Mouse (Mus musculus): ENCODE measurements around the gene Fam19a1. TPM values are rescaled to one million over a fixed set of nuclear protein-coding genes. Genes with fewer than 3 reads are reported as not detected.

The Fam19a1 gene
- polyA plus RNA-seq, 1 experiment from 2014 or later, result 4.4 TPM

- Histone ChIP-seq H3K9ac (no peak overlapping the region), H3K27ac (no peak overlapping the region), H3K9me3 (replicated peaks) (no peaks in the 10 kb centered on the region), H3K4me1 (no peaks in the 10 kb centered on the region), H3K27me3 (no peaks in the 10 kb centered on the region), H3K4me3 (replicated peaks) (no peak overlapping the region), H3K36me3 (no peaks in the 10 kb centered on the region), H3K4me2 (no peak overlapping the region)
- WGBS, result 76% methylated on average over 3 of the region's 3 CpGs
- ATAC-seq (replicated peaks; ENCODE audit: low FRiP score), result no peak
Observed at GRCm38 (mm10) chr6:96376773-96377172, 263.8 kb downstream of the Fam19a1 start.

- 52% methylated on average over 4 of the region's 4 CpGs for WGBS
- H3K27me3 ChIP-seq, result no peaks in the 10 kb centered on the region
- no peaks in the 10 kb centered on the region for H3K36me3 ChIP-seq
- no peaks in the 10 kb centered on the region for H3K4me1 ChIP-seq
- no peaks in the 10 kb centered on the region for H3K9me3 ChIP-seq (replicated peaks)
- ATAC-seq (replicated peaks; ENCODE audit: low FRiP score), result no peak
- H3K27ac ChIP-seq, result no peak overlapping the region
- H3K9ac ChIP-seq, result no peak overlapping the region
- no peak overlapping the region for H3K4me3 ChIP-seq (replicated peaks)
- H3K4me2 ChIP-seq, result no peak overlapping the region
Observed at GRCm38 (mm10) chr6:96379229-96379628, 266.3 kb downstream of the Fam19a1 start.

GRCm38 (mm10) chr6:96384441-96384840, 271.5 kb downstream of the Fam19a1 start:
- WGBS, result 71% methylated on average over 1 of the region's 1 CpGs
- H3K4me1 ChIP-seq, result no peaks in the 10 kb centered on the region

DNA sequence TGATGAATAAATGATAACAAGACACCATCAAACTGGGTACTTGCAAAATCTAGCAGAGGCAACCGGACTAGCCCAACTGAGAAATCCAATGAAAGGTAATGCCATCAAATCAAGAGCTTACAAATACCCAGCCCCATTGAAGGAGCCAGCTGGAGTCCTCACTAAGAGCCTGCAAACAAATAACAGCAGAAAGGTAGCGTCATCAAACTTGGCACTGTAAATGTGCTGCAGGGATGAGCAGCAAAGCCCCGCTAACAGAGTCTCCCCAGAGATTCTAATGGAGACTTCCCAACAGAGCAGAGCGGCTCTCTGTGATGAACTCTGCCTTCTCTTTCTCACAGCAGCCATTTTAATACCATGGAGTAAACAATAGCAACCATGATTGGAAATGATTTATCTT, 305.9 kb downstream of the Fam19a1 start:
- no peaks in the 10 kb centered on the region for H3K36me3 ChIP-seq
- no peaks in the 10 kb centered on the region for H3K27me3 ChIP-seq
- no peak for ATAC-seq (replicated peaks; ENCODE audit: low FRiP score)
- H3K4me2 ChIP-seq, result no peak overlapping the region
- H3K4me3 ChIP-seq (replicated peaks), result no peak overlapping the region
- no peaks in the 10 kb centered on the region for H3K9me3 ChIP-seq (replicated peaks)
- no peak overlapping the region for H3K27ac ChIP-seq
- no peaks in the 10 kb centered on the region for H3K4me1 ChIP-seq
- no peak overlapping the region for H3K9ac ChIP-seq
- 82% methylated on average over 4 of the region's 4 CpGs for WGBS

More at GRCm38 (mm10) chr6:96384441-96384840, 271.5 kb downstream of the Fam19a1 start:
- H3K9me3 ChIP-seq (replicated peaks), result no peaks in the 10 kb centered on the region
- no peak overlapping the region for H3K9ac ChIP-seq
- no peaks in the 10 kb centered on the region for H3K36me3 ChIP-seq
- no peak overlapping the region for H3K27ac ChIP-seq
- H3K4me3 ChIP-seq (replicated peaks), result no peak overlapping the region
- H3K27me3 ChIP-seq, result no peaks in the 10 kb centered on the region
- H3K4me2 ChIP-seq, result no peak overlapping the region
- ATAC-seq (replicated peaks; ENCODE audit: low FRiP score), result no peak

DNA sequence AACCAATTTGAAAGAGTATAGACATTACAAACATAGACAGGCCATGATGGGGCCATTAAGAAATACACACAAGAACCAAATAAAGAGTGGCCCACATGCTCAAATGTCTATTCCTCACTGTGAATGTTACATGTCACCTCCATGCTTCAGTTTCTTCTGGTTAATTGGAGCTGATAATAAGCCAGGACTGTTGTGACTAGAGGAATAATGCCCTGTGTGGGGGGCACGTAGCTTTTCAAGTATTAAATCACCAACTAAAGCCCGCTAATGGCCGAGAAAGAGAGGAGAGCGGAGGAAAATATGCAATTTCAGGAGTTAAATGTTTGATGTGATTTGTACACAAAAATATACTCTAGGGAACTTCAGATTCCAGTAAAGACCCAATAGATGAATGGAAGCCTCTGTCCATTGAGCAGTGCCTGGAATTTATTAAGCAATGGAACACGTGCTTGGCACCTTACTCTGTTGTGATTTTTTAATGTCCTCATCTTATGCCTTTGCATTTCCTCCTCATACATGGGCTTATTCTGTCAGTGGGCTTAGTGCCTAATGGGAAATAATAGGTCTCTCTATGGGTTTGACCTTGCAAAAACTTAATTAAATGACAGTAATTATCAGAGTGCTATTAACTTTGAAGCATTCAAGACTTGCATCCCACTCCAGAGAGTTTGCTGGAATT, 306.9 kb downstream of the Fam19a1 start:
- Histone ChIP-seq H3K27me3 (no peaks in the 10 kb centered on the region), H3K27ac (no peak overlapping the region), H3K36me3 (no peaks in the 10 kb centered on the region), H3K9me3 (replicated peaks) (no peaks in the 10 kb centered on the region), H3K4me1 (no peaks in the 10 kb centered on the region), H3K4me2 (no peak overlapping the region), H3K4me3 (replicated peaks) (no peak overlapping the region), H3K9ac (no peak overlapping the region)
- no peak for ATAC-seq (replicated peaks; ENCODE audit: low FRiP score)
- 88% methylated on average over 5 of the region's 5 CpGs for WGBS

DNA sequence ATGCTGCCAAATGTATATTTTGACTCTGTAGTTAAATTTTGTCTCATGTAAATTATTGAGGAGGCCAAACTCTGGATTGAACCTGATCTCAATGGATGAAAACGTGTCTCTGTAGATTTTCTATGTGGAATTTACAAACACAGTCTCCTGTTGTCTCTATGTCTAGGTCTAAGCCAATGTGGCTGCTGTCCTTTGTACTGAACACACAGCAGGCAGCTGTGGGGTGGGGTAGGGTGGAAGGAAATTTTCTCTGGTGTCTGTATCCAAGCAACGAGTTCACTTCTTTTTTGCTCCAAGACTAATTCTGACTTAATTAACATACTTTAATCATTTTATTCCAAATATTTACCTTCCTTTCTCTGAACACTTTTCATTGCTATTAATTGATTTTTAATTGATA, 307.6 kb downstream of the Fam19a1 start:
- no peaks in the 10 kb centered on the region for H3K36me3 ChIP-seq
- 49% methylated on average over 2 of the region's 2 CpGs for WGBS
- H3K27me3 ChIP-seq, result no peaks in the 10 kb centered on the region
- no peak overlapping the region for H3K9ac ChIP-seq
- no peak overlapping the region for H3K4me2 ChIP-seq
- no peaks in the 10 kb centered on the region for H3K4me1 ChIP-seq
- H3K9me3 ChIP-seq (replicated peaks), result no peaks in the 10 kb centered on the region
- H3K4me3 ChIP-seq (replicated peaks), result no peak overlapping the region
- no peak overlapping the region for H3K27ac ChIP-seq
- no peak for ATAC-seq (replicated peaks; ENCODE audit: low FRiP score)

DNA sequence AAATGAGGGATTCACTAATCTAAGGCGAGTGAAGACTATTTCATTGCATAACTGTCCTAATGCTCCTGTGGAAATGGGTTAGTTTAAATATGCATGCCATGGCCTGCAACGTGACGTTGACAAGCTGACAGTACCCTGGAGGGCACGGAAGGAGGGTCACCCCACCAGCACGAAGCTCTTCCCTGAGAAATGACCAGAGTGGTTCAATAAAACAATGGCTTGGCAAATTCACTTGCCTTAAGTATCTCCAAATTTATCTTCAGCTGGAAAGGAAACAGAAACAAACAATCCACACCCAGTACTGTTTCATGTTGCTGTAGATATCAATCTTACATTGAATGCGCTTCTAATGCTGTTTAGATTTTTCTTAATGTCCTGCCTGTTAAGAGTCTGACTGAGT, 316.4 kb downstream of the Fam19a1 start:
- Histone ChIP-seq H3K4me1 (no peaks in the 10 kb centered on the region), H3K36me3 (no peaks in the 10 kb centered on the region), H3K27me3 (no peaks in the 10 kb centered on the region), H3K4me2 (no peak overlapping the region), H3K9me3 (replicated peaks) (no peaks in the 10 kb centered on the region), H3K9ac (no peak overlapping the region), H3K27ac (no peak overlapping the region), H3K4me3 (replicated peaks) (no peak overlapping the region)
- ATAC-seq (replicated peaks; ENCODE audit: low FRiP score), result no peak
- 78% methylated on average over 6 of the region's 6 CpGs for WGBS

DNA sequence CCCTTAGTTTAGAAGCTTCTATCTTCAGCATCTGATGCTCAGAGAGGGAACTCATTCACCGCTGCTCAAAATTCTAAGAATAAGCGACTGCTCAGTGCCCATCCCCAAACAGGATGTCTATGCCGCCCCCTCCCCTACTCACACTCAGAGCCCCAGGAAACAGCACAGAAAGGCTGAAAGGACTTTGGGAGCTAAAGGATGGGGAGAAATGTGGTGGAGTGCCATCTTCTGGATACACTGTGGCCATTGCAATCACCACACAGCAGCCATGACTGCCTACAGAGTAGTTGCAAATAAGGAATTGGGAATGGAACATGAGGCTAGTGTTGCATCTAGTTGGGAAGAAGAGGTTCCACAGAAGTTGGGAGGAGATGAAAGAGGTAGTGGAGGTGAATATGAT, 319.4 kb downstream of the Fam19a1 start:
- H3K9ac ChIP-seq, result no peak overlapping the region
- WGBS, result 67% methylated on average over 3 of the region's 3 CpGs
- no peak overlapping the region for H3K27ac ChIP-seq
- H3K36me3 ChIP-seq, result no peaks in the 10 kb centered on the region
- H3K27me3 ChIP-seq, result no peaks in the 10 kb centered on the region
- H3K4me3 ChIP-seq (replicated peaks), result no peak overlapping the region
- ATAC-seq (replicated peaks; ENCODE audit: low FRiP score), result no peak
- no peaks in the 10 kb centered on the region for H3K4me1 ChIP-seq
- H3K4me2 ChIP-seq, result no peak overlapping the region
- H3K9me3 ChIP-seq (replicated peaks), result no peaks in the 10 kb centered on the region

DNA sequence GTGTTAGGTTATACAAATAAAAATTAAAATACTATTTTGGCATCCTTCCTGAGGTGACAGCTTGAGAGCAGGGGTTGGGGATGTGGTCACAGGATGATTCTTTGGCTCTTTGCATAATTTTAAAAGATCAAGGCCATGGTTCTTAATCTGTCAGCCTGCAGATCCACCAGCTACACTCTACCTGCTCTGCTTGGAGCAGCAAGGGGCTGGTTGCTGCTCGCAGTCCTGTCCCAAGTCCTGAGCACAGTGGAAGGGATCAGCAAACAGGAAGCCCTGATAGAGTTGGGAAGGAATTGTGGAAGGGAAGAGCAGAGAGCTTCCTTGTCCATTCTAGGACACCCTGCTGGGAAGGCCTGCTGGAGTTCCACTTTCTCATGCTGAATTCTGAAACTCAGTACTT, 320.9 kb downstream of the Fam19a1 start:
- no peak for ATAC-seq (replicated peaks; ENCODE audit: low FRiP score)
- no peaks in the 10 kb centered on the region for H3K36me3 ChIP-seq
- WGBS, result 83% methylated on average over 1 of the region's 1 CpGs
- no peaks in the 10 kb centered on the region for H3K9me3 ChIP-seq (replicated peaks)
- no peak overlapping the region for H3K4me2 ChIP-seq
- H3K9ac ChIP-seq, result no peak overlapping the region
- H3K27me3 ChIP-seq, result no peaks in the 10 kb centered on the region
- H3K27ac ChIP-seq, result no peak overlapping the region
- no peak overlapping the region for H3K4me3 ChIP-seq (replicated peaks)
- H3K4me1 ChIP-seq, result peaks cover 5% of the 10 kb centered on the region; the same call in 1 of the 2 replicates

DNA sequence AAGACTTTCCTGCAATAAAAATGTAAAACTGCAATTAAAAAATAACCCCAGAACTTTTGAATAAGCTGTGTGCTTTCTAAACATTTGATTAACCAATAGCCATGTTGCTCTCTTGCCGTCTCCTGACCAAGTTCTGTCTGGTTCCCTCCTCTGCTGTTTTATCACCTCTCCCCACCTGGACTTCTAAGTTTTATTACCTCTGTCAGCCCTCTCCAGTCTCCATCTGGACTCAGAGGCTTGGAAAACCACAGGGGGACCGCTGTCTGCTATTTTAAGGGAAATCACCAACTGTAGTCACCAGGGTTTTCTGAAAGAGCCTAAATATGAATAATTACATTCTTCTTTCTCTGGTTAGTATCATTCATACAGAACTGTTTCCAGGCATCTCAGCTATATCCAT, 322.6 kb downstream of the Fam19a1 start:
- no peaks in the 10 kb centered on the region for H3K9me3 ChIP-seq (replicated peaks)
- 35% methylated on average over 2 of the region's 2 CpGs for WGBS

DNA sequence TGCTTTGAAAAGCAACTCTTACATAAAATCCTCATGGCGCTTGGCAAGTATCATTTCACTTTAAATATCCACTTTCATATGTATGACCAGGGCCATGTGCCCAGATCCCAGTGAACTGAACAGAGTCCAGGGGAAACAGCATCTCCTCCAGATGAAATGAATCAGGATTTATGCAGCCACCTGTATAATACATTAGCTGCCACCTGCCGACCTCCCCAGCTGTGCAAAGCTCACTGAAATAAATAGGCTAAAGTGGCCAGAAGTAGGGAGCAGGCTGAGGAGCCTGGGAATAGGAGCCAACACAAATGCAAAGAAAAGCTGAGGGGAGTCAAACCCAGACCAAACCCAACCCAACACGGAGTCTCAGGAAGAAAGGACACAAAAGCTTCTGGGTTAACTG, 324.9 kb downstream of the Fam19a1 start:
- 42% methylated on average over 3 of the region's 3 CpGs for WGBS
- no peak overlapping the region for H3K9ac ChIP-seq
- 0 out of 2 replicates have a peak, but pooled peaks have one; percentile 12 for ATAC-seq (replicated peaks; ENCODE audit: low FRiP score)

More for the DNA sequence above, 322.6 kb downstream of the Fam19a1 start:
- Histone ChIP-seq H3K4me1 (peaks cover 8% of the 10 kb centered on the region), H3K27ac (no peak overlapping the region), H3K4me2 (no peak overlapping the region), H3K9ac (no peak overlapping the region), H3K4me3 (replicated peaks) (no peak overlapping the region), H3K27me3 (no peaks in the 10 kb centered on the region), H3K36me3 (no peaks in the 10 kb centered on the region)
- ATAC-seq (replicated peaks; ENCODE audit: low FRiP score), result no peak

DNA sequence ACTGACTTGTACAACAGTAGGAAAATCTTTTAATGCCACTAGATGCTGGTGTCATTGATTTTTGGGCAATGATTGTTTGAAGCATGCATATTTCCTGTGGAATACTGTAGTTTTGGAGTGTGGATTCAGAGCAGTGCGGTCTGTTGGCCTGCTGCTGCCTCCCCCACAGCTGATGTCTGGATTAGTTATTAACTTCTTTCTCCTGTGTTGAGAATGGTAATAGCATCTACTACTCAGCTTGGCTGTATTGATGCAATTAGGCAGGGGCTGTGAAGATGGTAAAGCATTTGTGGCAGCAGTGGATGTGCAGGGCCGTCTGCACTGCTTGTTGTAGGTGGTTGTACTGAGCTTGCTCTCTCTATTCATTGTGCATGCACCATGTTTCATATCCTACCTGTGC, 326.5 kb downstream of the Fam19a1 start:
- peaks cover 8% of the 10 kb centered on the region for H3K4me1 ChIP-seq
- no peak overlapping the region for H3K27ac ChIP-seq
- no peak overlapping the region for H3K4me2 ChIP-seq
- ATAC-seq (replicated peaks; ENCODE audit: low FRiP score), result peak; percentile 82
- H3K9me3 ChIP-seq (replicated peaks), result no peaks in the 10 kb centered on the region
- no peak overlapping the region for H3K4me3 ChIP-seq (replicated peaks)
- H3K27me3 ChIP-seq, result no peaks in the 10 kb centered on the region
- H3K36me3 ChIP-seq, result no peaks in the 10 kb centered on the region
- no peak overlapping the region for H3K9ac ChIP-seq
- WGBS, result 42% methylated on average over 2 of the region's 2 CpGs

More for the DNA sequence above, 324.9 kb downstream of the Fam19a1 start:
- Histone ChIP-seq H3K27ac (no peak overlapping the region), H3K4me2 (no peak overlapping the region), H3K27me3 (no peaks in the 10 kb centered on the region), H3K4me1 (peaks cover 8% of the 10 kb centered on the region), H3K36me3 (no peaks in the 10 kb centered on the region), H3K9me3 (replicated peaks) (no peaks in the 10 kb centered on the region), H3K4me3 (replicated peaks) (no peak overlapping the region)

GRCm38 (mm10) chr6:96441971-96442370, 329.0 kb downstream of the Fam19a1 start:
- peaks cover 8% of the 10 kb centered on the region for H3K4me1 ChIP-seq
- no peak for ATAC-seq (replicated peaks; ENCODE audit: low FRiP score)
- no peaks in the 10 kb centered on the region for H3K36me3 ChIP-seq
- 93% methylated on average over 3 of the region's 3 CpGs for WGBS
- H3K27me3 ChIP-seq, result no peaks in the 10 kb centered on the region
- no peak overlapping the region for H3K4me2 ChIP-seq
- H3K9me3 ChIP-seq (replicated peaks), result no peaks in the 10 kb centered on the region
- H3K27ac ChIP-seq, result no peak overlapping the region
- H3K9ac ChIP-seq, result no peak overlapping the region
- H3K4me3 ChIP-seq (replicated peaks), result no peak overlapping the region
